Mouse (Mus musculus): ENCODE measurements around the gene Slc25a42.

The Slc25a42 gene

GRCm38 (mm10) chr8:70171240-70171639 lies 40.9 kb downstream of the Slc25a42 start:
- no peak for DNase-seq (ENCODE audit: low read depth, low spot score)

GRCm38 (mm10) chr8:70170748-70171147 lies 41.4 kb downstream of the Slc25a42 start:
- no peak for DNase-seq (ENCODE audit: low read depth, low spot score)

- no peak for DNase-seq (ENCODE audit: low read depth, low spot score)
Measured at GRCm38 (mm10) chr8:70170116-70170515, 42.0 kb downstream of the Slc25a42 start.

GRCm38 (mm10) chr8:70166504-70167110 lies 45.5 kb downstream of the Slc25a42 start:
- no peak for DNase-seq (ENCODE audit: low read depth, low spot score)

GRCm38 (mm10) chr8:70163316-70163715 lies 48.8 kb downstream of the Slc25a42 start:
- DNase-seq (ENCODE audit: low read depth, low spot score) = no peak

GRCm38 (mm10) chr8:70160015-70160414 lies 52.1 kb downstream of the Slc25a42 start:
- no peak for DNase-seq (ENCODE audit: low read depth, low spot score)

GRCm38 (mm10) chr8:70159211-70159610 lies 52.9 kb downstream of the Slc25a42 start:
- DNase-seq (ENCODE audit: low read depth, low spot score) = no peak

- peak; percentile 26 for DNase-seq (ENCODE audit: low read depth, low spot score)
Measured at GRCm38 (mm10) chr8:70158069-70158853, 53.8 kb downstream of the Slc25a42 start.

GRCm38 (mm10) chr8:70157240-70157800 lies 54.8 kb downstream of the Slc25a42 start:
- DNase-seq (ENCODE audit: low read depth, low spot score) = no peak

GRCm38 (mm10) chr8:70152537-70153257 lies 59.4 kb downstream of the Slc25a42 start:
- DNase-seq (ENCODE audit: low read depth, low spot score) = peak; percentile 19

- DNase-seq (ENCODE audit: low read depth, low spot score) = no peak
Measured at GRCm38 (mm10) chr8:70150158-70150557, 61.9 kb downstream of the Slc25a42 start.

- no peak for DNase-seq (ENCODE audit: low read depth, low spot score)
Measured at GRCm38 (mm10) chr8:70147678-70148607, 64.2 kb downstream of the Slc25a42 start.

GRCm38 (mm10) chr8:70139981-70140380 lies 72.1 kb downstream of the Slc25a42 start:
- DNase-seq (ENCODE audit: low read depth, low spot score) = no peak

GRCm38 (mm10) chr8:70139026-70139857 lies 72.9 kb downstream of the Slc25a42 start, which contains the start of the genes Rfxank, Borcs8 and Mef2b:
Gene Rfxank (minus strand): TSS chr8:70139154.
Gene Borcs8 (plus strand): TSS chr8:70139499.
Gene Mef2b (plus strand): TSS chr8:70139711.
- peak; percentile 99 for DNase-seq (ENCODE audit: low read depth, low spot score)

- DNase-seq (ENCODE audit: low read depth, low spot score) = no peak
Measured at GRCm38 (mm10) chr8:70137890-70138289, 74.2 kb downstream of the Slc25a42 start.

- no peak for DNase-seq (ENCODE audit: low read depth, low spot score)
Measured at GRCm38 (mm10) chr8:70136591-70136990, 75.5 kb downstream of the Slc25a42 start.

GRCm38 (mm10) chr8:70134931-70135330 lies 77.2 kb downstream of the Slc25a42 start:
- DNase-seq (ENCODE audit: low read depth, low spot score) = no peak
